Mouse (Mus musculus): ENCODE measurements around the gene Asgr2. TPM values are rescaled to one million over a fixed set of nuclear protein-coding genes. Genes with fewer than 3 reads are reported as not detected.
"Not testable (repeated sequence)": the region's sequence is repeated elsewhere in the genome, so short reads cannot be mapped to it uniquely, and the experiment has no call there.

Gene Asgr2
- total RNA-seq, 2 experiments from 2014 or later = 0.47 TPM; not detected in 1

DNA sequence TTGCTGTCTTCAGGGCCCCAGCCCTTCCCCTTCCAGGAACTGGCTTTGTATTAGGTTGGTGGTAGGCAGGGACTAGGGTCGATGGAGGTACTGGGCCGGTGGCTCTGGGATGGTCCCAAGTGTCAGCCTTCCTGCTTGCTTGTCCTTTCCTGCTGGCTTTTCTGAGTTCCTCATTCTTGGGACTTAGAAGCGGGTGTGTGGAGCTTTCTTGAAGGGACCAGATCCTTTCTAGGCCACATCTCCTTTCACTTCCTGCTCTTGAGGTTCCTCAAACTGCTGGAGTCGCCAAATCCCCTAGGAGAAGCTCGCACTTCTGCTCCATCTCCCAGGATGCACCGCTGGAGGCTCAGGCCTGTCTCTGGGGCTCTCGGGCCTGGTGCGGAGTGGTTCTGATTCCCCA, 7.9 kb upstream of the Asgr2 start:
- DNase-seq (ENCODE audit: low spot score) = peak; percentile 9

DNA sequence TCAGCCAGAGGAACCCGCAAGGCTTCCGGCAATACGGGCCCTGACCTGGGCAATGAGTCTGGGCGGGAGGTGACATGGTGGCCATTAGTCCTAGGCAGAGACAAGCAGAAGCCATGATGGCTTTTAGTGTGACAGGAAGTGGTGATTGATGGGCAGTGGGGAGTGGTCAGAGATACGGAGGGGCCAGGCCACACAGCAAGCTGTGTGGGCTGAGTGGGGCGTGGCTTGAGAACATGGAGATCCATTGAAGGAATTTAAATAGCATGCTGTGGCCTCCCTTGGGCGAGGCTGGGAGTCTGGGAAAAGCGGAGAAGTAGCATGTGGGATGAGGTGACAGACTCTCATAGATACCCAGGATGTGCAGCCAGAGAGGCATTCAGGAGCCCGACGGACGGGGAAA, 5.0 kb downstream of the Asgr2 start:
- DNase-seq (ENCODE audit: low spot score) = no peak

- DNase-seq (ENCODE audit: low spot score) = no peak
These were observed 6.7 kb downstream of the Asgr2 start for GRCm38 (mm10) chr11:70099102-70099501.

- DNase-seq (ENCODE audit: low spot score) = no peak
These were observed 7.4 kb downstream of the Asgr2 start for GRCm38 (mm10) chr11:70099809-70100208.

DNA sequence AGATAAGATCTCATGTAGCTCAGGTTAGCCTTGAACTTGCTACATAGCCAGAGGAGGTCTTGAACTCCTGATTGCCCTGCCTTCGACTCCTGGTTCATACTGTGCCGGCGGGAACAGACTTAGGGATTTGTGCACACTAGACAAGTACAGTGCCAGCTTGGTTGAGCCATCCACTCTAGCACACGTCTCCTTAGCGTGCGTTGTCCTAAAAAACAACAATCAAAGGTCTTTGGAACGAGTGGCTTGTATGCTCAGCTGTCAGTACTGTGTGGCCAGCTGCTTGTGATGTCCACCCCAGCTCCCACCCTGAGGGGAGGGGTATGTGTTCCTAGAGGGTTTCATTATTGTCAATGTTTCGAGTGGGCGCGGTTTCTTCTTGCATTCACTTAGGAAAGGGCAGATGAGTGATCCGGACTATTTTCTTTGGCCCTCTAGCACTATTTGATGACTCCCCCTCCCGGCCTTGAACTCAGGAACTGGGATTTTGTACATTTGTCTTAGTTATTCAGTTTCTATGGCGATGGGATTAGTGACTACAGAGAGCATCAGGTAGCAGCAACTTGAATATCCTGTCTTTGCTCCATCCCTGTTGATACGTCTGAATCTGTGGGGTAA, 11.4 kb downstream of the Asgr2 start:
- no peak for DNase-seq (ENCODE audit: low spot score)

DNA sequence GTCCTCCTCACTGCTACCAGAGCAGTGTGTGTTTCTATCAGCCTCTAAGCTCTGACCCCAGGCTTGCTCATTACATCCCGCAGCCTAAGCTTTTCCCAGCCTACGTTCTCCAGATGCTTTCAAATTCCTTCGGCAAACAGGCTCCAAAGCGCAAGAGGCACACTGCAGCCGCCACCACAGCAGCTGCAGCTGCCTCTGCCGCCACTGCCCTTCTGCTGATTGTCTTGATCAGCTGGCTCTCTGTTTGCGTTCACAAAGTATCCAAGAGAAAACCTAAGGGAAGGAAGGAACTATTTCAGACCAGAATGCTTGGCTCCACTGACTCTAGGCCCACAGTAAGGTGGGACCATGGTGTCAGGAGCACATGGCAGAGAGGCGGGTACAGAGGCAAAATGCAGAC, 14.6 kb downstream of the Asgr2 start:
- DNase-seq (ENCODE audit: low spot score) = no peak

- peak; percentile 16 for DNase-seq (ENCODE audit: low spot score)
These were observed 17.7 kb downstream of the Asgr2 start for GRCm38 (mm10) chr11:70110146-70110545.

DNA sequence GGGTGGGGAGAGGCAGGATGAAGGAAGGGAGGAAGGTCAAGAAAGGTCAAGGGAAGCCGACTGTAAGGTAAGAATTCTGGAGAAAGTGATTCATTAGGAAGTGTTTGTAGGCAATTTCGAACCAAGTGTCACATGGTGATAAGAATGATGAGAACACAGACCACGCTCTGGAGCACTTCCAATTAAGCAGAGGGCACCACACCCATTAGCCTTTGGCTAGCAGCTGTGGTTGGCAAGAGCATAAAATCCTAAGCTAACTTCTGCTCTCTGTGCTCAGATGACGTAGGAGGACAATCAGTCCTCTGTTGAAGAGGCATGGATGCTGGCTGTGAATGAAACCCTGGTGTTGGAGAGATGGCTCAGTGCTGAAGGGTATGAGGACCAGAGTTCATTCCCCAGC, 22.1 kb downstream of the Asgr2 start:
- DNase-seq (ENCODE audit: low spot score) = peak; percentile 27

DNA sequence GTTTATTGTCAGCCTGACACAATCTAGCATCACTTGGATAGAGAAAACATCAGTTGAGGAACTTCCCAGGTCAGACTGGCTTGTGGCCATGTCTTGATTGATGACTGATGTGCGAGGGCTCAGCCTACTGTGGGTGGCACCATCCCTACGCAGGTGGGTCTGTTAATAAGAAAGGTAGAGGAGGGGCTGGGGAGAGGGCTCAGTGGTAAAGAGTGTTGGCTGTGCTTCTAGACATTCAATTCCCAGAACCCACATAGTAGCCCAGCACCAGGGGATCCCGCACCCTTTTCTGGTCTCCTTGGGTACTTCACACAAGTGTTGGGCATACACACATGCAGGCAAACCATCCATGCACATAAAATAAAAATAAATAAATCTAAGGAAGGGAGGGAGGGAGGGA, 23.5 kb downstream of the Asgr2 start:
- no peak for DNase-seq (ENCODE audit: low spot score)

DNA sequence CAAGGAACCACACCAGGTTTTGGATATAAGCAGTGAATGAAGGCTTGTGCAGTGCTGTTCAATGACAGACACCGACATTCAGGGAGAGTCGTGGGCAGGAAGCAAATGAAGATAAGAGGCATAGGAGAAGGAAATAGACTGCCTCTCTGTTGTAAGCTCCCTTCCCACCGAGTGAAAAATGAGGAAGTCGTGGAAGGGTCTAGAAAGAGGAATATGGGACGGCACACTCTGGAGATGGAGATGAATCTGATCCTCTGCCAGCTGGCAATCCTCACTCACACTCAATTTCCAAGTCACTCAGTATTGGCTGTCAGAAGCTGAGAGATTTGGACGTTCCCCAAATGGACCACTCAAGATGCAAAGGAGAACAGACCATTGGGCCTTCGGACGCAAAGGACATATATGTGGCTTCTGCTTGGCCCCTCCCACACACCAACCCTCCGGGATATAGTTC, 37.5 kb downstream of the Asgr2 start, which contains the start of gene Mgl2:
Gene Mgl2 (plus strand): TSS at position 404 of the 454 bp plus-strand sequence.
- no peak for DNase-seq (ENCODE audit: low spot score)

- DNase-seq (ENCODE audit: low spot score) = not testable (repeated sequence)
These were observed 42.6 kb downstream of the Asgr2 start for GRCm38 (mm10) chr11:70135001-70135400.

DNA sequence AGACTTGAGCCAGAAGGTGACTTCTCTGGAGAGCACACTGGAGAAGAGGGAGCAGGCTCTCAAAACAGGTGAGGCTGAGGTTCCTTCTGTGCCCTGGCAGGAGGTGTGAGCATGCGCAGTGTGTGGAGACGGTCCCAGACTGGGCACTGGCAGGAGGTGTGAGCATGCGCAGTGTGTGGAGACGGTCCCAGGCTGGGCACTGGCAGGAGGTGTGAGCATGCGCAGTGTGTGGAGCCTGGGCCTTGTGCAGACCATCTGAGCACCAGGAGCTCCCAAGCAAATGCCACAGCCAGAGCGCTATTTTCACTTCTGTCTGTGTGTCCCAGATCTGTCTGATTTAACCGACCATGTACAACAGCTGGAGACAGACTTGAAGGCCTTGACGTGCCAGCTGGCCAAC, 43.5 kb downstream of the Asgr2 start:
- not testable (repeated sequence) for DNase-seq (ENCODE audit: low spot score)

- DNase-seq (ENCODE audit: low spot score) = no peak
These were observed 46.7 kb downstream of the Asgr2 start for GRCm38 (mm10) chr11:70139171-70139570.

DNA sequence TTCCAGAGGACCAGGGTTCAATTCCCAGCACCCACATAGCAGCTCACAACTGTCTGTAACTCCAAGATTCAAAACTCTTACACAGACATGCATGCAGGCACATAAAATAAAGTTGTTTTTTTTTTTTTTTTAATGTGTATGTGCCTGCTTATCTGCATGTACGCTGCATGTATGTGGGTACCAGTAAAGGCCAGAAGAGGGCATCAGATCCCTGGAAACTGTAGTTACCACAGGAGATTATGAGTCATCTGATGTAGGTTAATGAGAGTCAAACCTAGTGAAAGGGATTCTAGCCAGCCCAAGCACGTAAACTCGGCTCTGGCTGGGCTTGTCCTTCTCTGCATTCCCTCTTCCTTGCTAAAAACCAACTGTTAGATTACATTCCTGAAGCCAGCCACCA, 58.6 kb downstream of the Asgr2 start:
- no peak for DNase-seq (ENCODE audit: low spot score)

Other genes with a start within 250 kb of the Asgr2 start
- gene Plscr3, start 246.3 kb upstream of the Asgr2 start, total RNA-seq (2021) = 10 to 100 TPM; 10.1 to 12.7 TPM
- under 1 TPM in 1 of 2 experiments, not detected in 1; 0.07 TPM for gene Tnk1, start 233.9 kb upstream of the Asgr2 start, total RNA-seq (2021)
- gene Tmem95, start 214.6 kb upstream of the Asgr2 start, total RNA-seq (2021) = not detected
- gene Kctd11, start 211.2 kb upstream of the Asgr2 start, total RNA-seq (2021) = 1 to 10 TPM; 1.3 to 1.5 TPM
- under 1 TPM; 0.21 to 0.30 TPM for gene Acap1, start 197.1 kb upstream of the Asgr2 start, total RNA-seq (2021)
- gene 2810408A11Rik, start 191.7 kb upstream of the Asgr2 start, total RNA-seq (2021) = under 1 TPM; 0.24 to 0.25 TPM
- gene Neurl4, start 191.6 kb upstream of the Asgr2 start, total RNA-seq (2021) = 10 to 100 TPM; 25.9 to 27.4 TPM
- 10 to 100 TPM; 50.8 to 55.8 TPM for gene Gps2, start 178.8 kb upstream of the Asgr2 start, total RNA-seq (2021)
- gene Eif5a, start 170.7 kb upstream of the Asgr2 start, total RNA-seq (2021) = 100 to 1,000 TPM; 408 to 425 TPM
- 10 to 100 TPM in 1 of 2 experiments, 1 to 10 TPM in 1; 9.3 to 11.4 TPM for gene Ybx2, start 156.8 kb upstream of the Asgr2 start, total RNA-seq (2021)
- 100 to 1,000 TPM; 424 to 439 TPM for gene Slc2a4, start 144.5 kb upstream of the Asgr2 start, total RNA-seq (2021)
- not detected for gene Cldn7, start 127.9 kb upstream of the Asgr2 start, total RNA-seq (2021)
- 100 to 1,000 TPM; 222 to 237 TPM for gene Ctdnep1, start 111.5 kb upstream of the Asgr2 start, total RNA-seq (2021)
- gene Elp5, start 110.1 kb upstream of the Asgr2 start, total RNA-seq (2021) = 10 to 100 TPM; 35.1 to 35.3 TPM
- 100 to 1,000 TPM; 211 to 222 TPM for gene Gabarap, start 101.5 kb upstream of the Asgr2 start, total RNA-seq (2021)
- 10 to 100 TPM; 18.0 to 19.2 TPM for gene Phf23, start 96.9 kb upstream of the Asgr2 start, total RNA-seq (2021)
- 1 to 10 TPM; 3.5 to 4.3 TPM for gene Dvl2, start 92.0 kb upstream of the Asgr2 start, total RNA-seq (2021)
- gene Acadvl, start 77.2 kb upstream of the Asgr2 start, total RNA-seq (2021) = 100 to 1,000 TPM; 319 to 378 TPM
- gene Dlg4, start 75.7 kb upstream of the Asgr2 start, total RNA-seq (2021) = 1 to 10 TPM; 3.4 to 5.3 TPM
- gene Asgr1, start 38.6 kb upstream of the Asgr2 start, total RNA-seq (2021) = not detected
- 1 to 10 TPM in 1 of 2 experiments, under 1 TPM in 1; 0.87 to 2.0 TPM for gene Mgl2, start 37.7 kb downstream of the Asgr2 start, total RNA-seq (2021)
- gene Clec10a, start 63.6 kb downstream of the Asgr2 start, total RNA-seq (2021) = 1 to 10 TPM; 3.2 to 3.3 TPM
- under 1 TPM in 1 of 2 experiments, not detected in 1; 0.50 TPM for gene Slc16a11, start 120.1 kb downstream of the Asgr2 start, total RNA-seq (2021)
- under 1 TPM; 0.14 to 0.50 TPM for gene Slc16a13, start 128.4 kb downstream of the Asgr2 start, total RNA-seq (2021)
- 1 to 10 TPM in 1 of 2 experiments, under 1 TPM in 1; 0.82 to 5.1 TPM for gene Bcl6b, start 137.2 kb downstream of the Asgr2 start, total RNA-seq (2021)
- 10 to 100 TPM; 30.3 to 30.7 TPM for gene 0610010K14Rik, start 145.3 kb downstream of the Asgr2 start, total RNA-seq (2021)
- gene Gm21988, start 147.2 kb downstream of the Asgr2 start, total RNA-seq (2021) = 1 to 10 TPM; 3.2 to 3.3 TPM
- gene Rnasek, start 147.2 kb downstream of the Asgr2 start, total RNA-seq (2021) = 100 to 1,000 TPM; 120 to 133 TPM
- gene Alox12, start 162.7 kb downstream of the Asgr2 start, total RNA-seq (2021) = 1 to 10 TPM; 1.2 to 1.5 TPM
- not detected for gene Alox12e, start 230.0 kb downstream of the Asgr2 start, total RNA-seq (2021)